Mouse (Mus musculus) hindbrain, embryonic 11.5 days (tissue): Measurements from ENCODE around the gene Ntsr1. TPM values are rescaled to one million over a fixed set of nuclear protein-coding genes. Genes with fewer than 3 reads are reported as not detected.

Source experiments
- ATAC-seq: fragments of 200-750 bp; cut with Nextera tagmentation; 2 replicates; pipeline ENCODE4 v1.8.0; 2017; ENCODE audit warnings: mild to moderate bottlenecking, moderate TSS enrichment, moderate library complexity; ENCODE audit not compliant: low FRiP score
- DNase-seq: peaks from one replicate; pipeline ENCODE4 v3.0.0-alpha.2; 2015; ENCODE audit warnings: low spot score
- H3K27ac ChIP-seq: fragments of 300-500 bp; sonication (generic); 2 replicates; pipeline ENCODE4 v1.5.1; 2014; ENCODE audit warnings: mild to moderate bottlenecking, low read depth, low read length
- H3K27me3 ChIP-seq: fragments of 300-500 bp; sonication (generic); 2 replicates; pipeline ENCODE4 v1.6.1; 2014; ENCODE audit warnings: mild to moderate bottlenecking, low read length, moderate library complexity, mixed read lengths; ENCODE audit not compliant: control insufficient read depth, insufficient read depth
- H3K36me3 ChIP-seq: fragments of 300-500 bp; sonication (generic); 2 replicates; pipeline ENCODE4 v1.6.1; 2014; ENCODE audit warnings: mild to moderate bottlenecking, low read length, moderate library complexity, mixed read lengths; ENCODE audit not compliant: control insufficient read depth, insufficient read depth
- H3K4me1 ChIP-seq: fragments of 300-500 bp; sonication (generic); replicated peaks from 2 replicates; pipeline ENCODE4 v1.6.1; 2014; ENCODE audit warnings: low read length, mixed read lengths; ENCODE audit not compliant: control insufficient read depth, insufficient read depth
- H3K4me2 ChIP-seq: fragments of 300-500 bp; sonication (generic); replicated peaks from 2 replicates; pipeline ENCODE4 v1.6.1; 2014; ENCODE audit warnings: mild to moderate bottlenecking, low read depth, low read length
- H3K4me3 ChIP-seq: fragments of 300-500 bp; sonication (generic); 2 replicates; pipeline ENCODE4 v1.5.1; 2014; ENCODE audit warnings: low read depth, low read length
- H3K9ac ChIP-seq: fragments of 300-500 bp; sonication (generic); 2 replicates; pipeline ENCODE4 v1.6.1; 2014; ENCODE audit warnings: low read depth, low read length
- H3K9me3 ChIP-seq: fragments of 300-500 bp; sonication (generic); 2 replicates; pipeline ENCODE4 v1.6.1; 2016; ENCODE audit warnings: low read length; ENCODE audit not compliant: control insufficient read depth
- WGBS: fragments of 180-500 bp; shearing (Covaris S2); extraction: QIAGEN DNeasy Blood & Tissue Kit; methylation state at CpG from one replicate; pipeline ENCODE4 v1.1.7; 2014; 5-methylcytosine and 5-hydroxymethylcytosine counted together
- polyA plus RNA-seq: library from polyadenylated mRNA; unstranded; fragments of >200 nt; fragmentation: Nextera tagmentation; extraction: Ambion mirVana; gene quantifications from 2 replicates; pipeline ENCODE4 v1.2.1, GENCODE M21; 2014

Ntsr1 gene
- polyA plus RNA-seq, 1 experiment from 2014 or later = 0.15 TPM

DNA sequence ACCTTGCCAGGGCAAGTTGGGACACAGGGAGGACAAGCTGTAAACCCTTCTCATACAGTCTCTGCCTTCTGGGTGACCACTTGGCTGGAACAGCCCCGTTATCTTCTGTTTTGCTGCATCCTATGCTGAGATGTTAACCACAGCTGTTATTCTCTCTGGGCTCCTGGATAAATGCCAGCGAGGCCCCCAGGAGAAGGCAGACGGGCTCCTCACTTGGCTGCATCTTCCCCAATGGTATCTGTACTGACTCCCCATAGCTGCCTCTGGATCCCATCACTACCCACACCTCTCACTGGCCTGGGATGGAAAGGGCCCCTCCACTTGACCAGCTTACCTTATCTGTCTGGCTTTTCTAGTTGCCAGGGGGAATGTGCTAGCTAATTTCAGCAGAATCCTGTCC lies 13.2 kb downstream of the Ntsr1 start:
- Histone ChIP-seq H3K4me3 (no peak overlapping the region), H3K9me3 (no peaks in the 10 kb centered on the region), H3K9ac (no peak overlapping the region), H3K27ac (no peak overlapping the region), H3K4me1 (no peaks in the 10 kb centered on the region; the same call in 1 of the 2 replicates), H3K4me2 (no peak overlapping the region), H3K27me3 (peaks cover 2% of the 10 kb centered on the region; the same call in 1 of the 2 replicates), H3K36me3 (no peaks in the 10 kb centered on the region)
- 85% methylated on average over 3 of the region's 3 CpGs for WGBS
- DNase-seq (no peak), ATAC-seq (no peak)

DNA sequence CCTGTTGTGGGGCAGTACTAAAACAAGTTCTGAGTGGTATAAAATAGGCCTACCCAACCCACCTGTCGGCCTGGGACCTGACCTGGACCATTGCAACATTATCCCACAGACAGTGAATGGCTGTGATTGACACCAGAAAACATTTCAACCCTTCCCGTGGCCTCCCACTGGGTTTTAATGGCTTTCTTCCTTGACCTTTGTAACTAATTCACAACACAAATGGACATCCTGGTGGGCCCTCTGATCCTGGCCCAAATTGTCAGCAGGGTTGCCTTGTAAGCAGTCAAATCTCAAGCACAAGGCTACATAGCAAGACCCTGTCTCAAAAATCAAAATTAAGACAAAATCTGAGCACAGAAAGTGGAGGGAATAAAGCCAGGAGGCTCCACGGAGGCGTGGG lies 14.1 kb downstream of the Ntsr1 start:
- 42% methylated on average over 4 of the region's 4 CpGs for WGBS
- Histone ChIP-seq H3K4me1 (no peaks in the 10 kb centered on the region; the same call in 1 of the 2 replicates), H3K27ac (no peak overlapping the region), H3K9me3 (no peaks in the 10 kb centered on the region), H3K4me2 (no peak overlapping the region), H3K36me3 (no peaks in the 10 kb centered on the region), H3K27me3 (peaks cover 2% of the 10 kb centered on the region; the same call in 1 of the 2 replicates), H3K9ac (no peak overlapping the region), H3K4me3 (no peak overlapping the region)
- no peak for ATAC-seq
- no peak for DNase-seq

DNA sequence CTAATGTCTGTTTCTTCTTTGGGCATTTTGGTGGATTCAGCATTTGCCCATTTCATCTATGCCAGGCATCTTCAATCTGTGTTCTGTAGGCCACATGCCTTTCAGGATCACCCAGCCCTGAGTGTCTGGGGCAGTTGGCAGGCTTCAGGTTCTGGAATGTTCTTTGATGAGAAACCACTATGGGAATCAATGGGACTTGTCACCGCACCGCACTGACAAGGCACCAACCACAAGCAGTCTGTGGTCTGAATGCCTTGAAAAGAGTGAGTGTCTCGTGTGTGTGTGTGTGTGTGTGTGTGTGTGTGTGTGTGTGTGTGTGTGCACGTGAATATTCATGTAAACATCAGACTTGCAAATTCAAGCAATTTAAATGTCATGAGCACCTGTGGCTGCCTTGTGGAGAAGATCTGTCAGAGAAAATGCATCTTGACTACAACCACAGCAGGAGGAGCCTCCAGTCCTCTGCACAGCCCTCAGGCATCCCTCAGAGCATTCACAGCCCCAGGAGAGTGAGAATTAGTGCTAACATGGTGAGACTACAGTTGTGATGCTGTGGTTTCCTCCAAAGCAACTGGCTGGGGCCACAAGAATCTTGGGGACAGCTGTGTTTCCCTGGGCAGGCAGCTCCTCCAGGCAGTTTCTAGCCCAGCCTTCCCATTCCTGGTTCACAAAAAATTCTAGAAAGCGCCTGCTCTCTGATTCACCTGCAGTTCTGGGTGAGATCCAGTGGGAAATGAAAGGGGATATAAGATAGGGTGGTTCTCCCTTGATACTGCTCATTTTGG lies 21.9 kb downstream of the Ntsr1 start:
- H3K36me3 ChIP-seq = no peaks in the 10 kb centered on the region
- no peak overlapping the region for H3K4me2 ChIP-seq
- H3K9me3 ChIP-seq = no peaks in the 10 kb centered on the region
- H3K27ac ChIP-seq = no peak overlapping the region
- no peak for DNase-seq
- no peaks in the 10 kb centered on the region for H3K27me3 ChIP-seq
- H3K4me1 ChIP-seq = no peaks in the 10 kb centered on the region
- 64% methylated on average over 5 of the region's 5 CpGs for WGBS
- no peak for ATAC-seq
- H3K4me3 ChIP-seq = no peak overlapping the region
- no peak overlapping the region for H3K9ac ChIP-seq

DNA sequence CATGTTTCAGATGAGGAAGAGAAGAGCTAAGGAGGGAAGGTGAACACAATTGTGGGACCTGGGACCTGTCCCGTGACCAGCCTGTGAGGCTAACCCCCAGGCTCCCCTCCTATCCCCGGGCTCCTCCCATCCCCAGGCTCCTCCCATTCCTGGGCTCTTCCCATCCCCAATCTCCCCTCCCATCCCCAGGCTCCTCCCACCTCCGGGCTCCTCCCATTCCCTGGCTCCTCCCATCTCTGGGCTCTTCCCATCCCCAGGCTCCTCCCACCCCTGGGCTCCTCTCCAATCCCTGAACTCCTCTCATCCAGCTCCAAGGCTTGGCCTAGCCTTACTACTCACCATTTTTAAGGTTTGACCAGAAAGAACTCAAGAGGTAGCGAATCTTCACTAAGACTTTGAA lies 23.0 kb downstream of the Ntsr1 start:
- H3K4me3 ChIP-seq = no peak overlapping the region
- H3K4me2 ChIP-seq = no peak overlapping the region
- 71% methylated on average over 4 of the region's 4 CpGs for WGBS
- H3K9ac ChIP-seq = no peak overlapping the region
- no peak overlapping the region for H3K27ac ChIP-seq
- H3K27me3 ChIP-seq = no peaks in the 10 kb centered on the region
- no peaks in the 10 kb centered on the region for H3K9me3 ChIP-seq
- no peaks in the 10 kb centered on the region for H3K4me1 ChIP-seq
- ATAC-seq (no peak), DNase-seq (no peak)
- H3K36me3 ChIP-seq = no peaks in the 10 kb centered on the region

DNA sequence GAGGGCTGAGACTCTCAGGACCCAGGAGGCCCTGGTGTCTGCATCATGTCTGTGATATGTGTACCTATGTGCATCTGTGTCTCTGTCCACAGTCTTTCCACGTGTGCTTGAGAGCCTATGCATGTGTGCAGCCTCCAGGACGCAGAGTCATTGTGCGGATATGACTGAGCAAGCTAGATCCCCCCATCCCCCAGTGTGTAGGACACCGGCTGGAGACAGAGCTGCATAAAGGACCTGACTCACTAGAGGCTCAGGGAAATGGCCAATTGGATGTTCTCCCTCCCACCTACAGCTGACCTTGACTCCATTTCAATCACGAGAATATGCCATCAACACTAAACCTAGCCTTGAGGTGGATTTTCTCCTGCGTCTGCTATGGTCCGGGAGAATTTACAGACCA lies 27.7 kb downstream of the Ntsr1 start:
- Histone ChIP-seq H3K27me3 (no peaks in the 10 kb centered on the region), H3K27ac (no peak overlapping the region), H3K4me3 (no peak overlapping the region), H3K9ac (no peak overlapping the region), H3K9me3 (no peaks in the 10 kb centered on the region), H3K4me2 (no peak overlapping the region), H3K4me1 (no peaks in the 10 kb centered on the region), H3K36me3 (no peaks in the 10 kb centered on the region)
- ATAC-seq (no peak), DNase-seq (no peak)
- 65% methylated on average over 7 of the region's 7 CpGs for WGBS

DNA sequence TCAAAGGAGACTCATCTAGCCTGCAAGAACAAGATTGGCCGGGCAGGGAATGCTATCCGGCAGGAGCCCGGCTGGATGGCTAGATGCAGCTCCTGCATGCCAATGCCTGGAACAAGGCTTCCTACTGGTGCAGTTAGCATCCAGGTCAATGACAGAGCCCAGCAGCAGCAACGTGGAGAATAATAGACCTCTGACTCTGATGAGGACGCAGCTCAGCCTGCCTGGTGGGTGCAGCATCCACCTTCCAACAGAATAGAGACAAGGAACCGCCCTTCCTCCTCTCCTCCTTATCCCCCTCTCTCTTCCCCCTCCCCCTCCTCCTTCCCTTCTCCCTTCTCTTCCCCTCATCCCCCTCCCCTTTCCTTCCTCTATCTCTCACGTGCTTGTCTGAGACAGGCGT lies 28.1 kb downstream of the Ntsr1 start:
- Histone ChIP-seq H3K36me3 (no peaks in the 10 kb centered on the region), H3K27me3 (no peaks in the 10 kb centered on the region), H3K27ac (no peak overlapping the region), H3K4me3 (no peak overlapping the region), H3K9me3 (no peaks in the 10 kb centered on the region), H3K4me1 (no peaks in the 10 kb centered on the region), H3K9ac (no peak overlapping the region), H3K4me2 (no peak overlapping the region)
- 12% methylated on average over 8 of the region's 8 CpGs for WGBS
- ATAC-seq = no peak
- no peak for DNase-seq

DNA sequence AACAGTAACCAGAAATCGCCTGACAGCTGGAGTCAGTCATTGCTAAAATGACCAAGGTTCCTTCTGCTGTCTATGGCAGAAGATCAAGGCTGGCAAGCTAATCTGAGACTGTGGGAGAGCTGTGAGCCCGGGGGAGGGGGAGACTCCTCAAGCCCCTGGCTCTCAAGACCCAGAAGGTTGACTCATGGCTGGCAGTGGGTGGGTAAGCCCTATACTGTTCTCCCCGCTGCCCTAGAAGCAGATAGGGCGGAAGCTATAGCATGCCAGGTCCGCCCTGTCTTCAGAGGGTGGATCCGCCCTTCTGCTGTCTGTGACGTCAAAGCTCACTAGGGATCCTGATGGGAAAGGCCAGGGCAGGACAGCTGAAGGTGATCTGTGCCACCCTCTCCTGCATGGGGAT lies 30.4 kb downstream of the Ntsr1 start:
- Histone ChIP-seq H3K27ac (no peak overlapping the region), H3K27me3 (no peaks in the 10 kb centered on the region), H3K4me1 (no peaks in the 10 kb centered on the region), H3K4me2 (no peak overlapping the region), H3K9ac (no peak overlapping the region), H3K9me3 (no peaks in the 10 kb centered on the region), H3K4me3 (no peak overlapping the region), H3K36me3 (no peaks in the 10 kb centered on the region)
- WGBS = 48% methylated on average over 7 of the region's 7 CpGs
- DNase-seq (no peak), ATAC-seq (no peak)

DNA sequence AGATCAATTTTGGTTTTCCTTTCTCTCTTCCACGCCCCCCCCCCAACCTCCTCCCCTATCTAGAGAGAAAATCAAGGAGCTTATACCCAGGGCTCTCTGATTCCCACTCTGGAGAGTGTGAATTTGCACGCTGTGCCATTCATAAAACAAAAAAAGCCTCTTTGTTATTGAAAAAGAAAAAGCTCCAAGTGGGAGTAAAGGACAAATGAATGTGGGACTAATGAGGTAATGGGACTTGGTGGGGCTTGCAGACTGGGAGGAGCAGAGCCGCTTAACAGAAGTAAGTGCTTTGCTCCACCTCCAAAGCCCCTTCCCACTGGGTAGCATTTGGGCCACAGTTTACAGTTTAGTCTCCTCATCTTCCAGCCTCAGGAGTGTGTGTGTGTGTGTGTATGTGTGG lies 30.8 kb downstream of the Ntsr1 start:
- Histone ChIP-seq H3K4me1 (no peaks in the 10 kb centered on the region), H3K4me3 (no peak overlapping the region), H3K9me3 (no peaks in the 10 kb centered on the region), H3K9ac (no peak overlapping the region), H3K27me3 (no peaks in the 10 kb centered on the region), H3K36me3 (no peaks in the 10 kb centered on the region), H3K4me2 (no peak overlapping the region), H3K27ac (no peak overlapping the region)
- ATAC-seq (no peak), DNase-seq (no peak)
- WGBS = 16% methylated on average over 3 of the region's 3 CpGs

DNA sequence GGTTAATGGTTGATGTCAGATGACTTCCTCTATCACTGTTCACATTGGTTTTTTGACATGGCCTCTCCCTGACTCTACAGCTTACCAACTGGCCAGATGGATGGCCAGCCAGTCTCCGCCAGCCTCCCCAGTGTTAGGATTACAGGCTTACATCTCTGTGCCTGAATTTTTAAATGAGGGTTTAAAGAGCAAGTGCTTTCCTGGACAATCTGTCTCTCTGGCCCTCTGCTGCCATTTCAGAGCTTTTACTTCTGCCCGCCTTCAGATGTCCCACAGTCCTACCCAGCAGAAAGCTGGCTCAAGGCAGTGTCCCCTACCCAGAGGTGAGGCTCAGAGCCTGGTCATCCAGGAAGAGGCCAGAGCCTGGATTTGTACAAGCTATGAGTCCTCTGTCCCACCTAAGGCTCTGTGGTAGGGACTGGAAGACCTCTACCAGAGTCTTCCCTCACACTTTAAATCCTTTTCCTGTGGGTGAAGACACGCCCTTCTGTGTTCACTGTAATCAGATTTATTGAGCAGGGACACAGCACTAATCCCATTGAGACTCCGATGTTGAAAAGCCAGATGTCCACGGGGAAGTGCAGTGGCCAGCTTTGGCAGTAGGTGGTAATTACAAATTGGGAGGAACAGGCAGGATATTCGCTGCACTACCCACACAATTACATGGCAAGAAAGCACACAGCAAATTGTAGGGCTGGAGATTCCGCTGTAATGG lies 32.1 kb downstream of the Ntsr1 start:
- Histone ChIP-seq H3K4me1 (no peaks in the 10 kb centered on the region), H3K4me3 (no peak overlapping the region), H3K36me3 (no peaks in the 10 kb centered on the region), H3K9me3 (no peaks in the 10 kb centered on the region), H3K27ac (no peak overlapping the region), H3K9ac (no peak overlapping the region), H3K27me3 (no peaks in the 10 kb centered on the region), H3K4me2 (no peak overlapping the region)
- ATAC-seq (no peak), DNase-seq (no peak)
- WGBS = 76% methylated on average over 7 of the region's 7 CpGs
